Mouse (Mus musculus): ENCODE data around the gene Tas2r144. TPM values are rescaled to one million over a fixed set of nuclear protein-coding genes. Genes with fewer than 3 reads are reported as not detected.

Gene Tas2r144
- total RNA-seq, 1 experiment, result not detected

GRCm38 (mm10) chr6:42222286-42222685, 7.2 kb downstream of the Tas2r144 start:
- no peak for DNase-seq (ENCODE audit: low read depth, low spot score)
- Histone ChIP-seq H3K36me3 (ENCODE audit: control insufficient read depth, insufficient read depth, low read length, poor library complexity, severe bottlenecking) (no peaks in the 10 kb centered on the region), H3K4me1 (ENCODE audit: control insufficient read depth in 2 of 2, insufficient read depth in 2 of 2, low read length in 2 of 2, poor library complexity in 1 of 2) (no peaks in the 10 kb centered on the region), H3K9ac (ENCODE audit: insufficient read depth, low read depth, low read length, poor library complexity, severe bottlenecking) (no peak overlapping the region), H3K4me3 (ENCODE audit: insufficient read depth in 1 of 2, low read depth in 1 of 2, low read length in 2 of 2, poor library complexity in 1 of 2, severe bottlenecking in 1 of 2) (no peak overlapping the region), H3K9me3 (ENCODE audit: control insufficient read depth, insufficient read depth, low read depth, low read length) (no peaks in the 10 kb centered on the region), H3K27ac (ENCODE audit: insufficient read depth, low read depth, low read length, poor library complexity, severe bottlenecking) (no peak overlapping the region)
- in situ Hi-C loops (cut with MboI; ENCODE audit: low sequenced_read_pairs in 2 of 2, unreplicated experiment in 2 of 2), result loop anchor here in 1 of 2 experiments (10.0 kb wide), 1 partner anchor 643 kb away; no protein-coding TSS in a partner anchor
- TF ChIP-seq ZC3H11A (IDR thresholded peaks at IDR 0.05; ENCODE audit: borderline replicate concordance, low read depth, low read length), result no peak
- no peak for TF ChIP-seq ZNF384 (IDR thresholded peaks at IDR 0.05; ENCODE audit: low read depth, low read length)
- TF ChIP-seq CHD2 (IDR thresholded peaks at IDR 0.05; ENCODE audit: low read depth, low read length), result no peak
- TF ChIP-seq MAFK (IDR thresholded peaks at IDR 0.05; ENCODE audit: insufficient read depth, low read depth, low read length), result no peak
- TF ChIP-seq HCFC1 (IDR thresholded peaks at IDR 0.05; ENCODE audit: borderline replicate concordance, insufficient read depth, low read length), result no peak

- Histone ChIP-seq H3K9ac (ENCODE audit: insufficient read depth, low read depth, low read length, poor library complexity, severe bottlenecking) (no peak overlapping the region), H3K4me1 (ENCODE audit: control insufficient read depth in 2 of 2, insufficient read depth in 2 of 2, low read length in 2 of 2, poor library complexity in 1 of 2) (no peaks in the 10 kb centered on the region), H3K4me3 (ENCODE audit: insufficient read depth in 1 of 2, low read depth in 1 of 2, low read length in 2 of 2, poor library complexity in 1 of 2, severe bottlenecking in 1 of 2) (no peak overlapping the region), H3K27ac (ENCODE audit: insufficient read depth, low read depth, low read length, poor library complexity, severe bottlenecking) (no peak overlapping the region), H3K9me3 (ENCODE audit: control insufficient read depth, insufficient read depth, low read depth, low read length) (no peaks in the 10 kb centered on the region), H3K36me3 (ENCODE audit: control insufficient read depth, insufficient read depth, low read length, poor library complexity, severe bottlenecking) (no peaks in the 10 kb centered on the region)
- no peak for DNase-seq (ENCODE audit: low read depth, low spot score)
- TF ChIP-seq CHD2 (IDR thresholded peaks at IDR 0.05; ENCODE audit: low read depth, low read length), result no peak
- no peak for TF ChIP-seq HCFC1 (IDR thresholded peaks at IDR 0.05; ENCODE audit: borderline replicate concordance, insufficient read depth, low read length)
- no peak for TF ChIP-seq MAFK (IDR thresholded peaks at IDR 0.05; ENCODE audit: insufficient read depth, low read depth, low read length)
- TF ChIP-seq ZNF384 (IDR thresholded peaks at IDR 0.05; ENCODE audit: low read depth, low read length), result no peak
- no peak for TF ChIP-seq ZC3H11A (IDR thresholded peaks at IDR 0.05; ENCODE audit: borderline replicate concordance, low read depth, low read length)
- in situ Hi-C loops (cut with MboI; ENCODE audit: low sequenced_read_pairs in 2 of 2, unreplicated experiment in 2 of 2), result loop anchor here in 1 of 2 experiments (10.0 kb wide), 1 partner anchor 640 kb away; no protein-coding TSS in a partner anchor
Observed at GRCm38 (mm10) chr6:42225046-42225445, 9.9 kb downstream of the Tas2r144 start.

GRCm38 (mm10) chr6:42227240-42228101, 12.3 kb downstream of the Tas2r144 start:
- Histone ChIP-seq H3K27ac (ENCODE audit: insufficient read depth, low read depth, low read length, poor library complexity, severe bottlenecking) (no peak overlapping the region), H3K9me3 (ENCODE audit: control insufficient read depth, insufficient read depth, low read depth, low read length) (no peaks in the 10 kb centered on the region), H3K9ac (ENCODE audit: insufficient read depth, low read depth, low read length, poor library complexity, severe bottlenecking) (no peak overlapping the region), H3K4me1 (ENCODE audit: control insufficient read depth in 2 of 2, insufficient read depth in 2 of 2, low read length in 2 of 2, poor library complexity in 1 of 2) (no peaks in the 10 kb centered on the region), H3K36me3 (ENCODE audit: control insufficient read depth, insufficient read depth, low read length, poor library complexity, severe bottlenecking) (no peaks in the 10 kb centered on the region), H3K4me3 (ENCODE audit: insufficient read depth in 1 of 2, low read depth in 1 of 2, low read length in 2 of 2, poor library complexity in 1 of 2, severe bottlenecking in 1 of 2) (no peak overlapping the region)
- peak; percentile 49 for DNase-seq (ENCODE audit: low read depth, low spot score)
- in situ Hi-C loops (cut with MboI; ENCODE audit: low sequenced_read_pairs in 2 of 2, unreplicated experiment in 2 of 2), result loop anchor here in 1 of 2 experiments (10.0 kb wide), 1 partner anchor 637 kb away; no protein-coding TSS in a partner anchor
- TF ChIP-seq MAFK (IDR thresholded peaks at IDR 0.05; ENCODE audit: insufficient read depth, low read depth, low read length) (no peak), CHD2 (IDR thresholded peaks at IDR 0.05; ENCODE audit: low read depth, low read length) (no peak), ZNF384 (IDR thresholded peaks at IDR 0.05; ENCODE audit: low read depth, low read length) (peak; percentile 84), ZC3H11A (IDR thresholded peaks at IDR 0.05; ENCODE audit: borderline replicate concordance, low read depth, low read length) (peak; percentile 93), HCFC1 (IDR thresholded peaks at IDR 0.05; ENCODE audit: borderline replicate concordance, insufficient read depth, low read length) (no peak)

GRCm38 (mm10) chr6:42229610-42230009, 14.5 kb downstream of the Tas2r144 start:
- TF ChIP-seq CHD2 (IDR thresholded peaks at IDR 0.05; ENCODE audit: low read depth, low read length) (no peak), ZNF384 (IDR thresholded peaks at IDR 0.05; ENCODE audit: low read depth, low read length) (no peak), MAFK (IDR thresholded peaks at IDR 0.05; ENCODE audit: insufficient read depth, low read depth, low read length) (no peak), HCFC1 (IDR thresholded peaks at IDR 0.05; ENCODE audit: borderline replicate concordance, insufficient read depth, low read length) (no peak), ZC3H11A (IDR thresholded peaks at IDR 0.05; ENCODE audit: borderline replicate concordance, low read depth, low read length) (no peak)
- Histone ChIP-seq H3K4me3 (ENCODE audit: insufficient read depth in 1 of 2, low read depth in 1 of 2, low read length in 2 of 2, poor library complexity in 1 of 2, severe bottlenecking in 1 of 2) (no peak overlapping the region), H3K4me1 (ENCODE audit: control insufficient read depth in 2 of 2, insufficient read depth in 2 of 2, low read length in 2 of 2, poor library complexity in 1 of 2) (no peaks in the 10 kb centered on the region), H3K9ac (ENCODE audit: insufficient read depth, low read depth, low read length, poor library complexity, severe bottlenecking) (no peak overlapping the region), H3K27ac (ENCODE audit: insufficient read depth, low read depth, low read length, poor library complexity, severe bottlenecking) (no peak overlapping the region), H3K9me3 (ENCODE audit: control insufficient read depth, insufficient read depth, low read depth, low read length) (no peaks in the 10 kb centered on the region), H3K36me3 (ENCODE audit: control insufficient read depth, insufficient read depth, low read length, poor library complexity, severe bottlenecking) (no peaks in the 10 kb centered on the region)
- in situ Hi-C loops (cut with MboI; ENCODE audit: low sequenced_read_pairs in 2 of 2, unreplicated experiment in 2 of 2), result loop anchor here in 1 of 2 experiments (10.0 kb wide), 2 partner anchors 355 to 635 kb away; no protein-coding TSS in a partner anchor
- no peak for DNase-seq (ENCODE audit: low read depth, low spot score)
